Mouse (Mus musculus) left cerebral cortex, adult 18-20 months (tissue): ENCODE measurements at regions not wholly inside any gene's neighbourhood (a gene's known extent, or its start where the extent isn't known, plus 50 kb on each side); places are given as distances from the start of the nearest gene placed in this dataset.

Experiments
- DNase-seq, 2 experiments: peaks; one replicate each; pipeline ENCODE4 v3.0.0; 2021 to 2022; ENCODE audit warnings: low spot score in 2 of 2, mixed read lengths in 1 of 2

DNA sequence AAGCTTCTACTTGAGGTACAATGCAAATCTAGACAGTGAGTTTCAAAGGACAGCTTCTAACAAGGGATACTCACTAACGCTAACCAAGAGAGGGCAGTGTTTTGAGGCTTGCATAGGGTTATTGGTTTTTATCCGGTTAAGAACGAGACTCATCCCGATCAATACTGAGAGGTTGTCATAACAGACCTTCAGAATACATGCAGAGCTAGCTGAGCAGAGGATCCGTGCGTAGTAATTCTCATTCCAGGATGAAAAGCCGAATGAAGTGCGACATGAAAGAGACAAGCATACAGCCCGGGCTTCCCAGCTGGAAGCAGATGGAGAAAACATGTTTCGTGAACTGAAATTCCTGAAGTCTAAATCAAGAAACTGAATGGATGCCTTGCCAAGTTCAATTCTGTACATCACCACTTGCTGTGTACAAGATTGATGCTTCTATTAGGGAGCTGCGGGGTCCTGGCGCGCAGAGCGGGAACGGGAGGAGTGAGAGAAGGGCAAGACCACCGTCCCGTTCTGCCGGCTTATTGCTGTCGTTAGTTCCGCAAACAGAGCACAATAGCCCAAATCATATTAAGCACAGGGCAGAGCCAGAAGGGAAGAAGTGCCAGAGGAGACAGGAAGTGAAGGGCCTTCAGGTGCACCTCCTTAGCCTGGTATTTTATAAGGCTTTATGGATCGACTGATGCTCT lies 65.4 kb upstream of the Tes start:
- no peak for DNase-seq

- DNase-seq, result no peak
Observed at GRCm38 (mm10) chr6:16995495-16995936, 69.4 kb upstream of the Tes start.

GRCm38 (mm10) chr6:16994711-16995110 lies 70.2 kb upstream of the Tes start:
- no peak for DNase-seq

- DNase-seq, result no peak
Observed at GRCm38 (mm10) chr6:16991996-16992591, 72.9 kb upstream of the Tes start.

- DNase-seq, result peak; percentile 18 to 39
Observed at GRCm38 (mm10) chr6:16978206-16978505, 79.9 kb upstream of the Tfec start.

DNA sequence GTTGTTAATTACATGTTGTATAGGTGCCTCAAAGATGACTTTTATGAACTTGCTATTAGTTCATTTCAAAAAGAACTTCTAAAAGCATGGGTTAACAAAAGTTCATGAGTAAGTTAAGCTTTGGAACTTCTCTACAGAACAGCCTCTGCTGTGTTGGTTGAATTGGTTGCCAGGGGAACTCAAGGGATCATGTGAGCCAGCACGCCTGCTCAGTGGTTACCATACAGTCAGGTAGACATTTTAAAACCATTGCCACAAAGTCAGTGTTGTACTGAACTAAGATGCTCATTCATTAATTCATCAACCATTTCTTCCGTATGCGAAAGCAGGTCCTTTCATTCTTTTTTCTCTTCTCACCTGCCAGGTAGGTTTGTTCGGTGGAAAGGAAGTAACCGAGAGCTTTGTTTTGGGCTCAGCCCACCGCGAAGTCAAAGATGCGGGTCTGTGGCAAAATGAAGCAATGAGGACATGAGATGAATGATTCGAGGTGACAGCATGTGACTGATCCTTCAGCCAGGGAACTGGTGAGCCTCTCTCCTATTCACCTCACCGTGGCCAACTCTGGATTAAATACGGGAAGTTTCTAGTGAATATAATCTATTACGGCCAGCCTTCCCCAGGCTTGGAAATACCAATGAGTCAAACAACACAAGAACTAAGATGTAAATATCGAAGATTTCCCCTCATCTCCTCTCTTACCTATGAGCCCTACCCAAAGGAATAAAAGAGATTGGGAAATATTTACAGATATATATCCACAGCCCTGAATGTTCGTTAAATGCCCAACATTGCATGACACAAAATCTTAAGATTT lies 79.4 kb upstream of the Tfec start:
- DNase-seq, result no peak

- DNase-seq, result no peak
Observed at GRCm38 (mm10) chr6:16965658-16966057, 67.4 kb upstream of the Tfec start.

GRCm38 (mm10) chr6:16964362-16964761 lies 66.1 kb upstream of the Tfec start:
- DNase-seq, result no peak

DNA sequence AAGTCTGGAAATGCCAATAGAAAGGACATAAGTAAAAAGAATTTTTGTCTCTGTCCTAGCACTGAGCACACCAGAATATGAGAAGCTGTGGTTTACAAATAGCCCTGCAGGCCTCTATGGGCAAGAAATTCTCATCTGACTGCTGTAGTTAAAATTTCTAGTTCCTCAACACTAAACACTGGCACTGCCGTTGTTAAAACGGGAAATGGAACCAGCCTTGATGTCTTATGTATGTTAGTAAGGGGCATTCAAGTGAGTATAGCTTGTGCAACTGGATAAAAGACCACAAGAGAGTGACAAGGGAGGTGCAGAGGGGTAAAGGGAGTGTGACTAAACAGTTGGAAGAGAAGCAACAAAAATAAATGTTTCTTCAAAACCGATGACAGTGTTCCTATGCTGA lies 65.7 kb upstream of the Tfec start:
- no peak for DNase-seq

DNA sequence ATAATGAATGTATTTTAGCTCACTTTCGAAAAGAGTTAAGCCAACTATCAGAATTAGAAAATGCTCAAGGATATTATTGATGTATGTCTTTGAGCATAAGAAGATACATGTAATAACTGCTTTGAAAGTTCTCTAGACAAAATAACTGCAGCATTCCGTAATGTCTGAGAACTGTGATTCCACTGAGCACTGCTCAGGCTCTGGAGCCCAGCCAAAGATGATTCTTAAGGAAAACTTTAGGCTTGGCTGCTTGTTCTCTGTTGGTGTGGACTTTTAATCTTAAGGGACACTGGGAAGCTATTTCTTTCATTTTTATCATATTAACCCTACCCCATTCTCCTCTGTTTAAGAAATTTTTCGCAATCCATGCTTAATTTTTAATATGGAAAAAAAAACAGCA lies 59.9 kb upstream of the Tfec start:
- no peak for DNase-seq

DNA sequence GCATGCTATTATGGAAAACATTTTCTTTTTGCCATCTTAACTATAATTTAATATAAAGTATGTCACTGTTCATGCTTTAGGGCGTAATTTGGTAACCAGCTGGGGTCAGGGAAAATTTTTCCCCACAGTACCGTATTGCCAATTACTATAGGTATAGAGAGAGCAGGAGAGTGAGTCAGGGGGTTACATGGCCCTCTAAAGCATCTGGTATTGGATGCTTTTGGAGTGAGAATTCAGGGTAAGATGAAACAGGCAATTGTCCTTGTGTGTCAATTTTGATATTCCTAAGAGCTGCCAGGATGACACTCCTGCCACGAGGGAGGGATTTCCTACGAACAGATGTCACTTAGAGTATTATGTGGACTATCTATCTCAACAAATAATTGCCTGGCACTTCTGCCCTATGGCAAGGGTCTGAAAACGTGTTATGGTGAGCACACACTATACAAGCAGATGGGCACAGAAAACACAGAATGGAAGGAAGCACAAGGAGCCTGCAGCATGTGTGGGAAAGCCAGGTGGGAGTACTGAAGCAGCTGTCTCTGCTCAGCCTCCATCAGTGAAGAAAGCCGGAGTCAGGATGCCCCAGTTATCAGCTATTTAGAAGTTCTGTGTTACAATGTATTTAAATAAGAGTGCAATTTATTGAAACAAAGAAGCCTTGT lies 58.7 kb upstream of the Tfec start:
- DNase-seq, result peak; percentile 2 to 25
